Mouse (Mus musculus): ENCODE results near the gene Gm10188. TPM values are rescaled to one million over a fixed set of nuclear protein-coding genes. Genes with fewer than 3 reads are reported as not detected.

Gene Gm10188
- total RNA-seq (2021): not detected
- long read RNA-seq: 0 reads

DNA sequence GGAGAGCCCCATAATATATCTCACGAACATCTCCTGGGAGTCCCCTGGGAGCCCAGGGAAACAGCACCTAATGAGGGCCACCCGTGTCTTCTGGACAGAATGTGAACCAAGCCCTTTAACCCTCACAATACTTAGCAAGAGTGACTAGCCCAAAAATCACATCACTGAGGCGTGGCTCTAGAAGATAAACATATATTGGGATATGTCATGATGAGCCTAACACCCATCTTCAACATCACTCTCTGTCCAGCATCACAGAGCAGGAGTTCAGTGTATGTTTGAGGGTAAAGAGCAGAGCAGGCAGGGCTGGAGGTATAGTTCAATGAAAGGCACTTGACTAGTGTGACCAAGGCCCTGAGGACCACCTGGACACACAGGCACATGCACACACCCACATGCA is at the start of gene Gm10188:
Gm10188 (minus strand) TSS at position 101 of the 400 bp plus-strand sequence.
- DNase-seq (ENCODE audit: low spot score in 2 of 2): no peak

DNA sequence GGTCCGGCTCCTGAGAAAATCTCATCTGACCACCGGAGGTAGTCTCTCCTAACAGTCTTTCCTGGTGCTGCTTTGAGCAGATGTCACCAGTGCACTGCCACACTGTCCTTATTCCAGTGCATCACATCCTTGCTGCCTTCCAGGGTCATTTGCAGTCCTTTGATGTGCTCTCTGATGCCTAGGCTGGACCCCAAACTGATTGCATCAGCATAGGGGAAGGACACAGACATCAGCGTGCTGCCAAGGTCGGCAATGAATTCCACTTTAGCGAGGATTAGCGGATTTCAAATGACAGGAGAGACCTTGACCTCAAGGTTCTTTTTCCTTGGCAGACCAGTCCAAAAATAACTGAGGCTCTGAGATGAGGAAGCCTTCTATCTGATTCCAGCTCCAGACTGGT is 47.6 kb upstream of the Gm10188 start:
- DNase-seq (ENCODE audit: low spot score in 2 of 2): no peak

DNA sequence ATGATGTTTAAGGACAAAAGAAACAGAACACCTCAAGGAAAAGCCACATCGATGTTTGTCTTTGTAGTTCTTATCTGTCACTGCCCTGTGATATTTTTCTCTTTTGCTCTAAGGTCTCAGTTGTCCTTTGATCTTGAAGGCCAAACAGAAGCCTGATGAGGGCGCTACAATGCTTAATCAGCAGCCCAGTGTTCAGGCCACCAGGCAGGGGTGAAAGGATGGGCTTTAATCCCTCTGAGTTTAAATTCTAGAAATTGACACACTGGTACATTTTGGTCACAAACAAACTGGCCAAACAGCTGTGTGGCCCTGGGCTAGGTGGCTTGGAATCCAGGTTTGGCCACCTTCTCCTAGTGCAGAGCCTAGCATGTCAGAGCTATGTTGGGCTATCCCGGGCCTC is 47.1 kb upstream of the Gm10188 start:
- no peak for DNase-seq (ENCODE audit: low spot score in 2 of 2)

DNA sequence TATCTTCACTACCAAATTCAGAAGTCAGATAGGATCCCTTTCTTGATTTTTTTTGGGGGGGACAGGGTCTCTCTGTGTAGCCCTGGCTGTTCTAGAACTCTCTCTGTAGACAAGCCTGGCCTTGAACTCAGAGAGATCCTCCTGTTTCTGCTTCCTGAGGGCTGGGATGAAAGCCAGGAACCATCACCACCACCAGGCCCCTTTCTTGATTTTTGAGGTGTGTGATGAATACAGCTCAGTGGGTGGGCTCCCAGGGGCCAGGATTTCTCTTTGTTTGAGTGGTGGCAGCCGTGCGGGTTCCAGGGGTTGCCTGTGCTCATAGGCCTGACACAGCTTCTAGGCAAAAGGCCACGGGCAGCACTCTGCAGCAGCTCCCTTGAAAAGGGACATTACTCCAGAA is 41.7 kb upstream of the Gm10188 start:
- no peak for DNase-seq (ENCODE audit: low spot score in 2 of 2)

DNA sequence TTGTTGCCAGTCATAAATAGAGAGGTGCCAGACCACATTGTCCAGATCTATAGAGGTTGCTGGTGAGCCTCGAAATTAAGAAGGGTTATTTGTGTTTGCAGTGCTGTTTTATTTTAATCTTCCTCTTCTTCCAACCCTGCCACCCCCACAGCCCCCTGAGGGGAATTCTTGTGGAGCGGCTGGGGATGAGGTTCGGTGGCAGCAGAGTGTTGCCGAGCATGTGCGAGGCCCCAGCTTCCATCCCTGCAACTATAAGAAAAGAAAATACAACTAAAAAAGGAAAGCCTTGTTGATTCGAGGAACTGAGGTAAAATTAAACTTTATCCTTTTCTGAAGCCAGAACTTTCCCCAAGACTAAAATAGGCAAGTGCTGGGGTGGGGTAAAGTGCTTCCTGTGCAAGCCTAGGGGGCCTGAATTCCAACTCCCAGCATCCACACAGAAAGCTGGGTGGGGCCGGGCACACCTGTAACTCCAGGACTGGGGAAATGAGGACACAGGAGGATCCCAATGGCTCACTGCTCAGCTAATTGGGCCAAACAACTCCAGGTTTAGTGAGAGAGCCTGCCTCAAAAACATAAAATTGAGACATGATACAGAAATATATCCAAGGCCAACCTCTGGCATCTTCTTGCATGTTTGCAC is 39.0 kb upstream of the Gm10188 start:
- no peak for DNase-seq (ENCODE audit: low spot score in 2 of 2)

DNA sequence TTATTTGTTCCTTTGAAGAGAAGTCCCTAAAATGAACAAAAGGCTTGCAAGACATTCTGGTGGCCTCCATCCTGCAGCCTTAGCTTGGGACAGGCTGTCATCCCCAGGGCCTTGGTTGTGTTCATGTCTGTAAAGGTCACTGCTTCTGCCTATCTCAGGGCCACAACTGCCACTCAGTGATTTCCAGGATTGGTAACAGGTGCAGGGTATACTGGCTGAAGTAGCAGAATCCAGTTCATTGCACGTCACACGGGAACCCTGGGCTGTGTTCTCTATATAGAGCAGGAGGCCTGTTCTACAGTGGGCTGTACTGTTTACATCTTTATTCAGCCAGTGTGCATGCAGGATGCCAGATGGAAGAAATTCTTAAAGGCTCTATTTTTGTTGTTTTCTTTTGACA is 38.4 kb upstream of the Gm10188 start:
- no peak for DNase-seq (ENCODE audit: low spot score in 2 of 2)

DNA sequence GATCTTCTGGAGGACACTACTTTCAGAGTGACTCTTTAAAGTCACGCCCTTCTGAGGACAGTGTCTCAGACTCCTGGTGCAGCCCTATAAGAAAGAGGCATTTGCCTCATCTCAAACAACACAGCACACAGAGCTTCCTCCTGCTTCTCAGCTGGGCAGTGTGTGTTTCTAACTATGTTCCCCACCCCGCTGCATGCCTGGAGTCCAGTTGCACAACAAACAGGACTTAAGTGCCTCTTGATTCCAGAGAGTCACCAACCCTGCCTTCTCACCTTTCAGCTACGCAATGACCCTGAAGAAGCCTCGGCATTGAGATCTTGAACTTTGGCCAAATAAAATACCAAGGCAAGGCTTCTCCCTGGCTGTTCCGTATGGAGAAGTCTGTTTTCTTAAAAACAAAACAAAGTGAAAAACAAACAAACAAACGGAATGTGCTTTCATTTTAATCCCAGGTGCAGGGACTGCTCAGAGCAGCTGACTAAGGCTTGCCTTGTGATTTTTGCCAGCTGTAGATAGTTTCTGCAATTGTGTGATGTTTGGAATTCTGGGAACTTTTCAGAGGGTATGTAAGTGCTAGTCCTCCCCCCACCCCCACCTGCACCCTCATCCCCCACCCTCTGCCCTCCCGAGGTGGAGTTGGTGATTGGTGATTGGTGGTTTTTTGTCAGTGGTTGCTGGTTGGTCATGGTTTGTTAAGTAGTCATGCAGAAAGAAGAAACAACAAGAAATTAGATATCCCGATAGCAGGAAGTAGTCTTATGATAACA is 37.4 kb upstream of the Gm10188 start:
- no peak for DNase-seq (ENCODE audit: low spot score in 2 of 2)

DNA sequence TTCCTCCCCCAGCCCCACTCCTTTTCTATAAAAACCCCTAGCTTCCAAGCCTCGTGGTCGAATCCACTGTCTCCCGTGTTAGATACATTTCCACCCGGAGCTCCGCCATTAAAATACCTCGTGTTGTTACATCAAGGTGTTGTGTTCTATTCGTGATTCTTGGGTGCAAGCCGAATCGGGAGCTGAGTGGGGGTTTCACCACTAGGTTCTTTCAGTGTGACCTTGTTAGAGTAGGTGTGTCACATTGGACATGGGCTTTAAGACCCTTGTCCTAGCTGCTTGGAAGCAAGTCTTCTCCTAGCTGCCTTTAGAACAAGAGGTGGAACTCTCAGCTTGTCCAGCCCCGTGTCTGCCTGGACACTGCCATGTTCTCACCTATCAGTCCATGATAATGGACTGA is 36.4 kb upstream of the Gm10188 start:
- DNase-seq (ENCODE audit: low spot score in 2 of 2): no peak

DNA sequence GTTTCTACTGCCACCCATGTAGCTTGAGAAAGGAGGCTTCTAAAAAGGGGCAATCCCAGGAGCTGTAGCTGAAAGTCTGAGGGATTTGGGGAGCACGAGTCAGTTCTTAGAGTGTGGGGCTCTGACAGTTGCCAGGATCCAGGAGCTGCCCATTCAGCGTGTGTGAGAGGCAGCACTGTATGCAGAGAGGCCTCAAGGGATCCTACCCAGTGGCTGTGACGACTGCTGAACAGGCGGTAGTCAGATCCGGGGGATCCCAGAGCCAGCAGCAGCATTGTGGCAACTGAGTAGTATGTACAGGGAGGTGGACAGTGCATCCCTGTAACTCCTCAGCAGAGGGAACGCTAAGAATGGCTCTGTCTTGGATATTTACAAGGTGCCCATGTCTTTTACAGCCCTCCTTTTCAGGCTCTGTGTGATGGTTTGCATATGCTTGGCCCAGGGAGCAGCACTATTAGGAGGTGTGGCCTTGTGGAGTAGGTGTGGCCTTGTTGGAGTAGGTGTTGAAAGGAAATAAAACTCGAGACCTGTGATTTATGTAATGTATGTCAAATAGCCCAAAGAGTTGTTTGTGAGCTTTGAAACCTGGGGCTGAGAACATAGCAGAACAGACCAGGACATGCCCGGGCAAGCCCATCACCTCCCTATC is 35.8 kb upstream of the Gm10188 start:
- no peak for DNase-seq (ENCODE audit: low spot score in 2 of 2)

DNA sequence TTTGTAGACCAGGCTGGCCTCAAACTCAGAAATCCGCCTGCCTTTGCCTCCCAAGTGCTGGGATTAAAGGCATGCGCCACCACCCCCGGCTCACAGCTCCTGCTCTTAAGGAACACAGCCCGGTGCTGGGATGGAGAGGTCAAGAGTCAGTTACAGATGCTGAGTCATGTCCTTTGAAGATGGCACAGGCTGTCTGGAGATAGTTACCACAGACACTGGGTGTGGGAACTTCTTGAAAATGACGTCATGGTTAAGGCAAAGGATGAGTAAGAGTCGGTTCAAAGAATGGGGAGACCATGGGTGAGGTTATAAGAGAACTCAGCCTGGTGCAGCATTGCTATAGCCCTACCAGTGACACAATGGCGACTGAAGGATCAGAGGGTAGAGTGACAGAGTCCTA is 35.0 kb upstream of the Gm10188 start:
- DNase-seq (ENCODE audit: low spot score in 2 of 2): no peak

DNA sequence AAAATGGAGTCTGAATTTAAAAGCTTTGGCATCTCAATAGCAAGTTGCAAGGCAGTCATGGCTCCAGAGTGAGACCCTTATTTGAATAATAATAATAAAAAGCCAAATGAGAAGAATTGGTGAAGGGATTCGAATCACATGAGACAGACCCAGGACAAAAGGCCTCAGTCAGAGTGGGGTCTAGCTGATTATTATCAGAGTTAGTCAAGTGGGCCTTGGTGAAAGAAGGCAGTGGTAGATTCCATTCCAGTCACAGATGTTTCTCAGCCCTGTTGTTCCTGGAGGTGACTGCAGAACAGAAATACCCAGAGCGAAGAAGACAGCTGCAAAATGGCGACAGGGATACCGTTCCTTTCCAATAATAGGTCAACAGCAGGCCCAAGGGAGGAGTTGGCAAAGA is 34.1 kb upstream of the Gm10188 start:
- DNase-seq (ENCODE audit: low spot score in 2 of 2): no peak

DNA sequence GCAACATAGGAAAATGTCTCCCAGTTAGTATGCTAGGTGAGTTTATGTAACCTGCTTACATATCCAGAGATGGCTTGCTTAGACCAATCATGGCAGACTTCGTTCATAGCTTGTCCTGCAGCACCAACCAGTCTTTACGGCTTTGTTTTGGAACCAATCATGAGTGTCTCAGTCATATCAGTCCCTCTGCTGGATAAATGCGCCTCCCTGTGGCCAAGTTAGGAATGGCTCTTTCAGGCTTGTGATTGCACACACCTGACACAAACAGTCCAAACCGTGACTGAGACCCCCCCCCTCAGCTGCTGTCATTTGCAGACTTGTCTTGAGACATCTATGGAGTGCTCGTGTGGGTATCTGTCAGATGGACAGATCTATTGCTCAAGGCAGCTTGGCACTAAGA is 31.5 kb upstream of the Gm10188 start:
- DNase-seq (ENCODE audit: low spot score in 2 of 2): no peak

DNA sequence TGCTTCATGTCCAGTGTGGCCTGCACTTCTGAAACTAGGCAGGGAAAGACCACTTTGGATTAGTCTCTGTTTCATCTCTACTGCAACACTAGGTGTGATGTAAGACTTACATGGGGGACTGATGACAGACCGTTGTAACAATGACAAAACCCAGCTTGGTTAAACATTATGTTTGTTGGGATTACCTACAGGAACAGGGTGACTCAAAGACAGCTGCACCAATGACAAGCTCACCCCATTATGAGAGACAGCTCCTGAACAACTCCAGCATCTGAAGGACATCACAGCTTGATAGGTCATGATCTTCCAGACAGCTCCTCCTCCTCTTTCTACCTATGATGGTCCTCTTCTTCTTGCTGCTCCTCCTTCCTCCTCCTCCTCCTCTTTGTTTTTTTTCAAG is 30.8 kb upstream of the Gm10188 start:
- no peak for DNase-seq (ENCODE audit: low spot score in 2 of 2)

DNA sequence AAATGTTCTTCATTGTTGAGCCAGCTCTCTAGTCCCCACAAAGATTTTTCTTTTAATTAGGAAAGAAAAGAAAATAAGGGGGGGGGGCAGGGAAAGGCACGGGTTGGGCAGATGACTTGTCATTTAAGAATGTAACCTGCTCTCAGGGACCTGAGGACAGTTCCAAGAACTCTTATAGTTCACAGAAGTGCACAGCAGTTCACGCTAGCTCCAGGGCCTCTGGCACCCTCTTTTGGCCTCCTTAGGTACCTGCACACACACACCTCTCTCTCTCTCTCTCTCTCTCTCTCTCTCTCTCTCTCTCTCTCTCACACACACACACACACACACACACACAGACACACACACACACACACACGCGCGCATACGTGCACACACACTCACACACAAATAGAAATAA is 24.9 kb upstream of the Gm10188 start:
- DNase-seq (ENCODE audit: low spot score in 2 of 2): no peak

DNA sequence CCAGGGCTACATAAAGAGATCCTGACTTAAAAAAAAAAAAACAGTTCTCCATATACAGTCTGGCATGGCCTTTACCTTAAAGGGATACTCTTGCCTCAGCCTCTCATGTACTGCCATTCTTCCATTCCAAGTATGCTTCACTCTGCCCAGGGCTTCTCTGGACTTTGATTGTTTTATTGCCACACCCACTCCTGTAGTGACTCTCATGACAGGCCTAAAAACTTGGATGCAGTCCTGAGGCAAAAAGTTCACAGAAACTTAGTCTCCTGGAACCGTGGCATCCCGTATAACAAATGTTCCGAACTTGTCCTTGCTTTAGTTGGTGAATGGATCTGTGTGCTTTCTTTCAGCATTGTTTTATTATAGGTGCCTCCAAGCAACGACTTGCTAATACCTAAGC is 17.1 kb upstream of the Gm10188 start:
- DNase-seq (ENCODE audit: low spot score in 2 of 2): no peak

DNA sequence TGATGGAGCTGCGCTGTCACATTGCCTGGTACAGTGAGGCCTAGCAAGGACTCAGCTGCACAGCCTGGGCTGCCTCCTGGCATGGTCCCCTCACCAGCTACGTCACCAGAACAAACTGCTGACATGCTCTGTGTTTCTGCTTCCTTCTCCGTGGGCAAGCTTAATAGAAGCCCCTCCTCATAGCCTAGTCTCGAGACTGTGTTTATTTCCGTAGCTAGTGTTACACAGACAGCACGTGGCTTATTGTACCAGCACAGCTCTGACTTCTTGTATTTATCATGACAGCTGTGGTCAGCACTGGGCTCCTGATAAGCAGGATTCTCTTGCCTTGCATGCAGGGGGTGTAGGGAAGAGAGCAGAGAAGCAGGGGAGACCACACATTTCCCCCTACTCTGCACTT is 16.6 kb upstream of the Gm10188 start:
- DNase-seq (ENCODE audit: low spot score in 2 of 2): peak in 1 of 2 experiments; percentile 36

DNA sequence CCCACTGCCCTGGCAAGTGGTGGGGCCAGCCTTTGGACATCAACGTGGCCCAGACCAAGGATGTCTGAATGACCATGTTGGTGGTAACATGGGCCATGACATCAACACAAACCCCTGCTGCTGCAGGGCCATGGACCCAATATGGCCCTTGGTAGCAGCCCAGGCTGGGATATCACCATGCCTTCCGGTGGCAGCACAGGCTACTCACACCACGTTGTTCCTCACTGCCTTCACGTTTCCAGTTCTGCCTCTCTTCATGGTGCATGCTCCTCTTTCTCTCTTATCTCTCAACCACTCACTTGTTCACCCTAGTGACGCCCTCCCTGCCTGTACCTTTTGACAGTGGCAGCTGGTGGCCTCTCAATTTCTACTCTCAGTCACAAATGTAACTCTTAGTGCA is 15.4 kb upstream of the Gm10188 start:
- DNase-seq (ENCODE audit: low spot score in 2 of 2): no peak

DNA sequence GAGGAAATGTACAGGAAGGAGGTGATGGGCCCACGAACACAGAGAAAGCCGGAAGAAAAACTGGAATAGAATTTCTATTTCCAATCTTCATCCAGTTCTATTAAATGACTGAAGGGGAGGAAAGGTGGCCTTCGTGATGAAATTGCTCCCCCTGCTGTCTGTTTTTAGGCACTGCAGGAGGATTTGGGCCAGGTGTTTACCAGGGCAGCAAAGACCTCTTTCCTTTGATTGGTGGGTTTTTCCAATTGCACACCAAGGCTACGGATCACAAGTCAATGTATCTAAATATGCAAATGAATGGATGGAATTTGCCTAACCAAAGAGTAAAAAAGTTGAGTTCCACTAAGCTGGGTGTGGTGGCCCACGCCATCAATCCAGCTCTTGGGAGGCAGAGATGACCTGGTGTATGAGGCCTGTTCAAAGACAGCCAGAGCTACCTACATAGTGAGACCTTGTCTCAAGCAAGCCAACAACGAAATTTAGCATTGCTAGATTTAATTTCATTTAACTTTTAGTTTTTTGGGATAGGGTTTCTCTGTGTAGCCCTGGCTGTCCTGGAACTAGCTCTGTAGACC is 8.1 kb upstream of the Gm10188 start:
- DNase-seq (ENCODE audit: low spot score in 2 of 2): peak; percentile 34 to 83

DNA sequence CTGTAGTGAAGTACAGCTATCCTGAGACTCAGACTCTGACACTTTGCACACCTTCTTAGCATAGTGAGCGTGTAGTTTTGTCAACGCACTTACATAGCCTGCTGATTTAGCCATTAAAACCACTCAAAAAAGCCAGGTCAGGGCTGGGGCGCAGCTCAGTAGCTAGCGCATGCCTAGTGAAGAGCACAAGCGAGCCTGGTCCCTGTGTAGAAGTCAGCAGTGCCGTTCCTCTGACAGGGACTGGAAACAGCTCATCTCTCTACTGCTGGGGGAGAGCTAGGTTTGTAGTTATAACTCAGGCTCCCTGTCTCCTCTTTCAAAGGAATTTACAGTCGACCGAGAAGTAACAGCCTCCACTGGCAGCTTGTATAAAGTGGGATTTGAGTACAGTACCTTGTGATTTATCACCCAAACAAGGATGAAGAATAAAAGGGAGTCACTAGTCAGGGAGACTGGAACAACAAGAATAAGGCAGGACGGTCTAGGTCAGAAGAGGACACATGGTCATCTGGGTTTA is 5.2 kb upstream of the Gm10188 start:
- no peak for DNase-seq (ENCODE audit: low spot score in 2 of 2)

DNA sequence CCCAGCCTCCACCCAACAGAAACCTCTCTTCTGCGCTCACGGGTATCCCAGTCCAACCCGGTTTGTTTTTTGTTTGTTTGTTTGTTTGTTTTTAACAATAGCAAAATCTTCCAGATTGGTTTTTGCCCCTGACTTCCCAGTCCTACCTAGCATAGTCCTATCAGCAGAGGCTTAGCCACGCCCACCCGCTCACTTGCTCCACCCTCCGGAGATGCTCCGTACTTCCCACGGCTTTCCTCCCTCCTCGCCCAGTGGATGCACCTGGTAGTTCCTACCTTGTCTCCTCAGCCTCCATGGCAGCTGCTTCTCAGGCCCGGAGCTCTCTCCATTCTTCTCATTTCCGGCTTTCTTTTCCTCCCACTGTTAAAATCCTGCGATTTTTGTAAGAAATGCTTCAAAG is 4.0 kb upstream of the Gm10188 start:
- no peak for DNase-seq (ENCODE audit: low spot score in 2 of 2)

DNA sequence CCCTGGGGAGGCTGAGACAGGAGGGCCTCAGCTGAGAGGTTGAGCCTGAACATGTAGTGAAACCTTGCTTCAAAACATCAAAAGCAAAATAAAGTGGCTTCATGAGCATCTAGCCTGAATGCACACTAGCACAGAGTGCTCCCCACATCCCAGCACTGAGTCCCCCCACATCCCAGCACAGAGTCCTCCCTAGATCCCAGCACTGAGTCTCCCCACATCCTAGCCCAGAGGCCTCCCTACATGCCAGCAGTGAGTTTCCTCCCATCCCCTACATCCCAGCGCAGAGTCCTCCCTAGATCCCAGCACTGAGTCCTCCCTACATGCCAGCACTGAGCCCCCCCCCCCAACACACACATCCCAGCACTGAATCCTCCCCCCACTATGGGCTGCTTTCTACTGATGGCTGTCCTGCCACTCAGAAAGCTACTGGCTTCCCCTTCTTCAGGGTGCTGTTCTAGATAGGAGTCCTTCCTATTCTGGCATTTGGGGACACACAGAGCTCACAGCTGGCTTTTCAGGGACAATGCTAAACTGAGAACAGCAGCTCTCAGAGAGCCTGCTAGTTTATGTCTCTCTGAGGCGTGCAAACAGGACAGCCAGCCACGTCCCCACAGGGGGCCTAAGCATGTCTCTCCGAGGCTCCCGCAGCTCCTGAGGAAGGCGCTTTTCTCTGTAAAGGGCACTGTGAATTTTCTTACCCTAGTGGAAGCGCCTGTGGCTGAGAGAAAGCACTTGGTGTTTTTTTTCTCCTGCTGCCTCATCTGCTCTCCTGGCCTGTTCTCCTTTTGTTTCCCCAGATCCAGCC is 2.1 kb upstream of the Gm10188 start:
- DNase-seq (ENCODE audit: low spot score in 2 of 2): no peak
